Mouse (Mus musculus) G1E (cell line): ENCODE results near the gene Olfr9. TPM values are rescaled to one million over a fixed set of nuclear protein-coding genes. Genes with fewer than 3 reads are reported as not detected.
A peak's percentile ranks its signal among the peaks of the same experiment; 100 is the strongest.
"Not testable (repeated sequence)": the region's sequence is repeated elsewhere in the genome, so short reads cannot be mapped to it uniquely, and the experiment has no call there.

ENCODE experiments used
- ATAC-seq: 2 replicates; pipeline ENCODE4 v1.8.0; 2016; ENCODE audit warnings: mild to moderate bottlenecking; ENCODE audit not compliant: insufficient number of reproducible peaks, poor library complexity, low FRiP score, severe bottlenecking; ENCODE audit errors: extremely low read depth
- DNase-seq: peaks from one replicate; pipeline ENCODE4 v3.0.0; 2012; ENCODE audit warnings: low spot score
- H3K27me3 ChIP-seq: 2 replicates; pipeline ENCODE4 v1.6.1; 2012; ENCODE audit warnings: mild to moderate bottlenecking, low read length, inconsistent platforms; ENCODE audit not compliant: insufficient read depth
- H3K36me3 ChIP-seq: replicated peaks from 2 replicates; pipeline ENCODE3; 2012; ENCODE audit warnings: mild to moderate bottlenecking, inconsistent platforms
- H3K4me1 ChIP-seq: 2 replicates; pipeline ENCODE4 v1.6.1; 2012; ENCODE audit warnings: low read depth, low read length, inconsistent platforms, mixed read lengths; ENCODE audit not compliant: insufficient read depth
- H3K4me3 ChIP-seq: 2 replicates; pipeline ENCODE4 v1.5.1; 2012; ENCODE audit warnings: low read depth, mild to moderate bottlenecking, inconsistent platforms, low read length, moderate library complexity, mixed read lengths
- H3K9me3 ChIP-seq: replicated peaks from 2 replicates; pipeline ENCODE4 v1.6.1; 2012; ENCODE audit warnings: inconsistent platforms
- CTCF ChIP-seq: IDR thresholded peaks from 2 replicates; pipeline ENCODE4 v1.5.1; 2012; ENCODE audit warnings: low read depth, low read length, inconsistent platforms, mixed read lengths
- GATA1 ChIP-seq: IDR thresholded peaks from 2 replicates; pipeline ENCODE4 v1.6.1; 2012; ENCODE audit warnings: borderline replicate concordance, low read length, inconsistent platforms, mixed read lengths
- GATA2 ChIP-seq: IDR thresholded peaks from 2 replicates; pipeline ENCODE4 v1.6.1; 2012; ENCODE audit warnings: low read depth, low read length, inconsistent platforms, borderline replicate concordance
- POLR2AphosphoS5 ChIP-seq: IDR thresholded peaks from 2 replicates; pipeline ENCODE4 v1.6.1; 2012; ENCODE audit warnings: low read depth, low read length, inconsistent platforms; ENCODE audit not compliant: insufficient replicate concordance
- TAL1 ChIP-seq: conservative IDR thresholded peaks from 2 replicates; pipeline ENCODE4 v1.6.1; 2012; ENCODE audit warnings: low read depth, low read length, inconsistent platforms, mixed read lengths
- polyA plus RNA-seq: library from polyadenylated mRNA; stranded (reverse); fragments of >175 nt; gene quantifications from 2 replicates; pipeline ENCODE4 v1.2.3, GENCODE M21; 2012
- total RNA-seq, 2 experiments: library from RNA; stranded (forward) in 1 of 2; stranded (reverse) in 1 of 2; fragments of 200-1000 nt in 1 of 2; fragments of >200 nt in 1 of 2; fragmentation: Nextera tagmentation in 1 of 2; gene quantifications; 2 replicates each; pipeline ENCODE4 v1.2.3; 2014 to 2017

The Olfr9 gene
- not detected in 2 replicates for total RNA-seq (2014; fragmentation: Nextera tagmentation)
- total RNA-seq (2017) = 0.11 TPM in 1 of 2 replicates, not detected in the other
- not detected in 2 replicates for polyA plus RNA-seq

DNA sequence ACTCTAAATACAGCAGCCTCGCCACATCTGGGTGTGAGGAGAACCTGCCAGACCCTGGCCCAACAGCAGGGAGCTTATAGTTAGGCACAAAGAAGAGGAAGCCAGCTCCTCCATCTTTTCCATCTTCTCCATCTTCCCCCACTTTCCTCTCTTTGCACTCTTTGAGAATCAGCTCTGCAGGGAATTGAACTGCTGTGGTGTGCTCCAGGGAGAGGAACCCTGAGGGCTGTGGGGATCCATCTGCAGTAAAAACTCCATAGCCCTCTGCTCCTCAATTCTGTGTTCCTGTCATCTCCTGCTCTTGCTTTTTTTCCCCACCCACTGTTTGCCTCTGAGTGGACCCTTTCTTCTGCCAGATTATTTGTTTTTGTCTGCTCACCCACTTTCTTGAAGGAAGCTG is at the start of gene Olfr9:
Olfr9 (plus strand) TSS at position 301 of the 400 bp plus-strand sequence.
- ATAC-seq, DNase-seq, H3K36me3 ChIP-seq: not testable (repeated sequence)

DNA sequence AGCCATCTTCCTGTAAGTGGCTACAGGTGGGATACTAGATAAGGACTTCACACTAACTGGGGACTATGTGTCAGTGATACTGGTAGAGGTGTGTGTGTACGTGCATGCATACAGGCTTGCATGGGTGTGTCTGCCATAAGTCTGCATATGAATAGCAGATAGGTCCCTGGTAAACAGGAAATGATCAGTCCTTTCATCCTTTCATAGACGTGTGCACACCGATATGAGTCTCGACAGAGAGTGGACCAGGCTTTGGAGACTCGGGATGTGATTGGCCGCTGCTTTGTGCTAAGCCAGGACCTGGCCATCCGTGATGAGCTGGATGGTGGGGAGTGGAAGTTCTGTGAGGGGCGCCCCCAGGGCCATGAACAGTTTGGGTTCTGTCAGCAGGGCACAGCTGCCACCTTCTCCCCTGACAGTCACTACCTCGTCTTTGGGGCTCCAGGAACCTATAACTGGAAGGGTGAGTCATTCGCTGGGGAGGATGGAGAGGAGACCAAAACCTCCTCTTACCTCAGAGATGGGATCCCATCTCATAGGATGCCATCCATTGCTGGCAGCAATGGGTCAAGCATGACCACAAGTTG is 48.7 kb upstream of the Olfr9 start:
- Histone ChIP-seq H3K36me3 (no peaks in the 10 kb centered on the region), H3K4me1 (no peaks in the 10 kb centered on the region; the same call in 1 of the 2 replicates), H3K9me3 (no peaks in the 10 kb centered on the region), H3K27me3 (peaks cover 24% of the 10 kb centered on the region), H3K4me3 (no peak overlapping the region)
- no peak for DNase-seq
- ATAC-seq = no peak
- TF ChIP-seq POLR2AphosphoS5 (no peak), TAL1 (no peak), CTCF (no peak), GATA2 (no peak), GATA1 (no peak)

More for the DNA sequence above, at the start of gene Olfr9:
- not testable (repeated sequence) for H3K27me3 ChIP-seq, H3K4me1 ChIP-seq, H3K4me3 ChIP-seq, H3K9me3 ChIP-seq

DNA sequence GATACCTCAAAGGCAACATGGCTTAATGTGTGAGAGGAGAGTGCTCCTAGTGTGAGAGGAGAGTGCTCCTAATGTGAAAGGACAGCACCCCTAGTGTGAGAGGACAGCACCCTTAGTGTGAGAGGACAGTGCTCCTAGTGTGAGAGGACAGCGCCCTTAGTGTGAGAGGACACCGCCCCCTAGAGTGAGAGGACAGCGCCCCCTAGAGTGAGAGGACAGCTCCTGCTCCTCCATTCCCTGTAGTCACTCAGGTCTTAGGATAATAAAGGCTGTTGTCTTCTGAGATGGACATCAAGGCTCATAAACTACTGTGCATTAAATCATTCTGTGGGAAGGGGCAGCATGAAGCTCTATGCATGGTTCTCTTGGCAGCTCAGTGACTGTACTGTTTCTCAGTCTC is 43.6 kb upstream of the Olfr9 start:
- ATAC-seq (no peak), DNase-seq (no peak)
- H3K4me1 ChIP-seq = no peaks in the 10 kb centered on the region
- H3K36me3 ChIP-seq = no peaks in the 10 kb centered on the region
- no peak overlapping the region for H3K4me3 ChIP-seq
- TF ChIP-seq GATA2 (no peak), POLR2AphosphoS5 (no peak), GATA1 (no peak), CTCF (peak; percentile 75)
- peaks cover 10% of the 10 kb centered on the region for H3K27me3 ChIP-seq
- H3K9me3 ChIP-seq = no peaks in the 10 kb centered on the region

DNA sequence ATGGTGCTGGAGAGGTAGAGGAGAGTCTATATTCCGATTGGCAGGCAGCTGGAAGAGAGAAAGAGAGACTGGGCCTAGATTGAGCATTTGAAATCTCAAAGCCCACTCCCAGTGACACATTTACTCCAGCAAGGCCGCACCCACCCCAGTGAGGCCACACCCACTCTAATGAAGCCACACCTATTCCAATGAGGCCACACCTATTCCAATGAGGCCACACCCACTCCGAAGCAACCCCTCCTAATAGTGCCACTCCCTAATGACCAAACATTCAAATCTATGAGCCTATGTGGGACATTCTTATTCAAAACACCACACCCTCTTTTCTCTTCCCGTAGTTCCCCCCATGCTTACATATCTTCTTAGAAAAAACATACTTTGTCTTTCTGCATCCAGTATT is 41.7 kb upstream of the Olfr9 start:
- ATAC-seq (no peak), DNase-seq (no peak)
- Histone ChIP-seq H3K9me3 (no peaks in the 10 kb centered on the region), H3K4me3 (no peak overlapping the region), H3K4me1 (no peaks in the 10 kb centered on the region), H3K27me3 (peaks cover 3% of the 10 kb centered on the region), H3K36me3 (no peaks in the 10 kb centered on the region)
- TF ChIP-seq CTCF (no peak), GATA1 (no peak), GATA2 (no peak), POLR2AphosphoS5 (no peak), TAL1 (no peak)

DNA sequence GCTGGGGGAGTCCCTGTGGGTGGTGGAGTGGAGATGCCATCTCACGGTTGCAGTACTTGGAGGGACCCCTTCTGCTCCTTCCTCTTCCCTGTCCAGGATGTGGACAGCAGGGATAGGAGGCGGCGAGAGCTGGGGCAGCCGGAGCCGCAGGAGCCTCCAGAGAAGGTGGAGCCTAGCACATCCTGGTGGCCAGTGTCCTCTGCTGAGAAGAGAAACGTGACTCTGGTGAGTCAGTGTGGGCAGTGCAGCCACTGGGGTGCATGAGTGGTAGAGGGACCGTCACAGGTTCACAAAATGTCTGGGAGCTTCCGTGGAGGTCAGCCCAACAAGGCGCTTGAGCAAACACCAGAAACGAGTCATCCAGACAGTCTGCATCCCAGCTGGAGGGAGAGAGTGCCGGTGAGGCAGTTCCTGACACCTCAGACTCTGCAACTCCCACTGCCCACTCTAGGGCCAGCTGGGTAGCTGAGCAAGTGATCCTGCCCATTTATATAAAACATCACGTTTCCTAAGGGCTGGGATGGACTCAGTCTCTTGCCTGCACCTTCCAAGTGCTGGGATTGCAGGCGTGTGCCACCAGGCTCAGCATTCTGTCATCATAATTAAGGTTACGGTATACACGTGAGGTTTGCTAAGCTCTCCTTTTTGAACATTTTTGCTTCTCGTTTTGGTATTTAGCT is 38.9 kb upstream of the Olfr9 start:
- Histone ChIP-seq H3K27me3 (peaks cover 11% of the 10 kb centered on the region), H3K4me1 (no peaks in the 10 kb centered on the region), H3K36me3 (no peaks in the 10 kb centered on the region), H3K9me3 (no peaks in the 10 kb centered on the region), H3K4me3 (no peak overlapping the region)
- ATAC-seq (no peak), DNase-seq (no peak)
- TF ChIP-seq TAL1 (no peak), CTCF (no peak), POLR2AphosphoS5 (no peak), GATA1 (no peak), GATA2 (no peak)

DNA sequence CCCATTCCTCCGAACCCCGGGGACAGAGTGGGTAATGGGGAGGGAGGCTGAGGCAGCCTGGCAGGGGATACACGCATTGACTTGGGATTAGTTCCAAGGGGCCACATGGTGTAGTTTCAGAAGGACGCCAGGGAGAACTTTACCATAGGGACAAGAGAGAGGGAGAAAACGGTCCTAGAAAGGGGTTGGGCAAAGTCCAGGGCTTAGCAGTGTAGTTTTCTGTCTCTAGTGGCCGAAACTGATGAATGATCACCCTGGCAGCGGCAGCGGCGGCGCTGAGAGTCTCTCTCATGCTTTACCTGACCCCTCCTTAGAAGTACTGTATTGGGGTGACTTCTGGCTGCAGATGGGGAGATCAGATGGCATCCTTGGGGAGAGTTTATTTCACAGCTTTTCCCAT is 30.9 kb upstream of the Olfr9 start:
- Histone ChIP-seq H3K4me3 (no peak overlapping the region), H3K27me3 (peaks cover 25% of the 10 kb centered on the region), H3K9me3 (no peaks in the 10 kb centered on the region), H3K4me1 (no peaks in the 10 kb centered on the region), H3K36me3 (no peaks in the 10 kb centered on the region)
- ATAC-seq = no peak
- TF ChIP-seq TAL1 (no peak), GATA2 (no peak)
- no peak for DNase-seq

DNA sequence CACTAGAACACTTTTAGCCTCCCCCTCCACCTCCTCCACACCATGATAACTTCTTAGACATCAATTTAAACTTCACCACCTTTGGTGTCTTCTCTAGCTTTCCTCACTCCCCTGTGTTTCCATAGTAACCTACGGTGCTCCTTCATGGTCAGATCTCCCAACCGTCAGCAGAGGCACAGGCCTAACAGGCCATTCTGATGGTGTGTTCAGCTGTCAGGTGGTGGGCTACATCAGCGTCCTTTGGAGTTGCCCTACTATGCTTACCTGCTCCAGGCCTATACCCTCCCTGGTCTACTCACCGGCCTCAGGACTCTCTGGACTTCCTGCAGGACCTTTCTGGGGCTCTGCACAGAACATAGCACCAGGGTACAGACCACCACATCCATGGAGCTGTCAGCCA is 29.1 kb upstream of the Olfr9 start:
- ATAC-seq (no peak), DNase-seq (no peak)
- peaks cover 19% of the 10 kb centered on the region for H3K27me3 ChIP-seq

More for the DNA sequence above, 29.1 kb upstream of the Olfr9 start:
- no peaks in the 10 kb centered on the region for H3K9me3 ChIP-seq
- H3K4me1 ChIP-seq = no peaks in the 10 kb centered on the region
- no peak overlapping the region for H3K4me3 ChIP-seq
- TF ChIP-seq GATA2 (no peak), CTCF (no peak), TAL1 (no peak), GATA1 (no peak), POLR2AphosphoS5 (no peak)
- H3K36me3 ChIP-seq = no peaks in the 10 kb centered on the region
